Mouse (Mus musculus) stomach, embryonic 16.5 days (tissue): ENCODE data around the gene Scaf4. TPM values are rescaled to one million over a fixed set of nuclear protein-coding genes. Genes with fewer than 3 reads are reported as not detected.
"Not testable (repeated sequence)": the region's sequence is repeated elsewhere in the genome, so short reads cannot be mapped to it uniquely, and the experiment has no call there.

Experiments
- ATAC-seq: fragments of 200-750 bp; cut with Nextera tagmentation; 2 replicates; pipeline ENCODE4 v1.8.0; 2017; ENCODE audit warnings: moderate number of reproducible peaks, moderate TSS enrichment; ENCODE audit not compliant: insufficient read depth, low FRiP score
- H3K27ac ChIP-seq: fragments of 300-500 bp; sonication (generic); 2 replicates; pipeline ENCODE4 v1.5.1; 2014; ENCODE audit warnings: low read length
- H3K27me3 ChIP-seq: fragments of 300-500 bp; sonication (generic); 2 replicates; pipeline ENCODE4 v1.6.1; 2014; ENCODE audit warnings: low read length, control low read depth, mixed read lengths; ENCODE audit not compliant: control insufficient read depth, insufficient read depth
- H3K36me3 ChIP-seq: fragments of 300-500 bp; sonication (generic); 2 replicates; pipeline ENCODE4 v1.6.1; 2014; ENCODE audit warnings: low read length; ENCODE audit not compliant: control insufficient read depth, insufficient read depth
- H3K4me1 ChIP-seq: fragments of 300-500 bp; sonication (generic); 2 replicates; pipeline ENCODE4 v1.6.1; 2014; ENCODE audit warnings: low read length, control low read depth, mixed read lengths; ENCODE audit not compliant: control insufficient read depth, insufficient read depth
- H3K4me2 ChIP-seq: fragments of 300-500 bp; sonication (generic); 2 replicates; pipeline ENCODE4 v1.6.1; 2014; ENCODE audit warnings: low read depth, low read length, mixed read lengths
- H3K4me3 ChIP-seq: fragments of 300-500 bp; sonication (generic); replicated peaks from 2 replicates; pipeline ENCODE4 v1.5.1; 2014; ENCODE audit warnings: mild to moderate bottlenecking, low read length
- H3K9ac ChIP-seq: fragments of 300-500 bp; sonication (generic); 2 replicates; pipeline ENCODE4 v1.6.1; 2014; ENCODE audit warnings: low read length
- H3K9me3 ChIP-seq: fragments of 300-500 bp; sonication (generic); replicated peaks from 2 replicates; pipeline ENCODE4 v1.6.1; 2016; ENCODE audit warnings: low read length, control low read depth; ENCODE audit not compliant: control insufficient read depth
- WGBS: fragments of 180-500 bp; shearing (Covaris S2); extraction: QIAGEN DNeasy Blood & Tissue Kit; methylation state at CpG from one replicate; pipeline ENCODE4 v1.1.7; 2014; 5-methylcytosine and 5-hydroxymethylcytosine counted together
- polyA plus RNA-seq: library from polyadenylated mRNA; unstranded; fragments of >200 nt; fragmentation: Nextera tagmentation; extraction: Ambion mirVana; gene quantifications from 2 replicates; pipeline ENCODE4 v1.2.1, GENCODE M21; 2015

Gene Scaf4
- polyA plus RNA-seq, 1 experiment from 2014 or later, result 15.1 TPM

- no peak overlapping the region for H3K9ac ChIP-seq
- no peaks in the 10 kb centered on the region for H3K4me1 ChIP-seq
- H3K4me3 ChIP-seq, result no peak overlapping the region
- no peak overlapping the region for H3K27ac ChIP-seq
- H3K4me2 ChIP-seq, result no peak overlapping the region
- no peaks in the 10 kb centered on the region for H3K9me3 ChIP-seq
- peaks cover 7% of the 10 kb centered on the region for H3K36me3 ChIP-seq
- WGBS, result 85% methylated on average over 5 of the region's 5 CpGs
- no peak for ATAC-seq
- no peaks in the 10 kb centered on the region for H3K27me3 ChIP-seq
Observed at GRCm38 (mm10) chr16:90259623-90260022, 24.7 kb downstream of the Scaf4 start.

GRCm38 (mm10) chr16:90258950-90259349 lies 25.4 kb downstream of the Scaf4 start:
- no peak for ATAC-seq
- H3K4me3 ChIP-seq, result no peak overlapping the region
- peaks cover 7% of the 10 kb centered on the region for H3K36me3 ChIP-seq
- no peaks in the 10 kb centered on the region for H3K27me3 ChIP-seq
- H3K9ac ChIP-seq, result no peak overlapping the region
- H3K27ac ChIP-seq, result no peak overlapping the region
- no peaks in the 10 kb centered on the region for H3K4me1 ChIP-seq
- WGBS, result 79% methylated on average over 7 of the region's 7 CpGs
- H3K9me3 ChIP-seq, result no peaks in the 10 kb centered on the region
- H3K4me2 ChIP-seq, result no peak overlapping the region

- peaks cover 29% of the 10 kb centered on the region for H3K36me3 ChIP-seq
- H3K4me1 ChIP-seq, result no peaks in the 10 kb centered on the region
- no peak overlapping the region for H3K27ac ChIP-seq
- no peak overlapping the region for H3K4me3 ChIP-seq
- no peaks in the 10 kb centered on the region for H3K27me3 ChIP-seq
- 85% methylated on average over 2 of the region's 2 CpGs for whole genome bisulfite sequencing
- H3K4me2 ChIP-seq, result no peak overlapping the region
- no peak overlapping the region for H3K9ac ChIP-seq
- no peaks in the 10 kb centered on the region for H3K9me3 ChIP-seq
- ATAC-seq, result no peak
Observed at GRCm38 (mm10) chr16:90252521-90252920, 31.8 kb downstream of the Scaf4 start.

GRCm38 (mm10) chr16:90251256-90251655 lies 33.0 kb downstream of the Scaf4 start:
- H3K4me2 ChIP-seq, H3K4me3 ChIP-seq, H3K4me1 ChIP-seq, H3K9me3 ChIP-seq, H3K27ac ChIP-seq, H3K9ac ChIP-seq, ATAC-seq, H3K27me3 ChIP-seq: not testable (repeated sequence)
- H3K36me3 ChIP-seq, result peaks cover 35% of the 10 kb centered on the region
- 88% methylated on average over 3 of the region's 3 CpGs for whole genome bisulfite sequencing

GRCm38 (mm10) chr16:90250099-90250498 lies 34.2 kb downstream of the Scaf4 start:
- no peak overlapping the region for H3K27ac ChIP-seq
- H3K9ac ChIP-seq, result no peak overlapping the region
- H3K9me3 ChIP-seq, result no peaks in the 10 kb centered on the region
- H3K27me3 ChIP-seq, result no peaks in the 10 kb centered on the region
- 90% methylated on average over 7 of the region's 7 CpGs for WGBS
- H3K4me3 ChIP-seq, result no peak overlapping the region
- no peak for ATAC-seq
- H3K4me1 ChIP-seq, result no peaks in the 10 kb centered on the region
- H3K4me2 ChIP-seq, result no peak overlapping the region
- H3K36me3 ChIP-seq, result peaks cover 36% of the 10 kb centered on the region

GRCm38 (mm10) chr16:90242426-90243304 lies 41.6 kb downstream of the Scaf4 start:
- peaks cover 40% of the 10 kb centered on the region for H3K36me3 ChIP-seq
- H3K9me3 ChIP-seq, result no peaks in the 10 kb centered on the region
- H3K9ac ChIP-seq, result no peak overlapping the region
- no peak overlapping the region for H3K4me2 ChIP-seq
- no peak overlapping the region for H3K27ac ChIP-seq
- ATAC-seq, result no peak
- no peak overlapping the region for H3K4me3 ChIP-seq
- 72% methylated on average over 17 of the region's 17 CpGs for WGBS
- no peaks in the 10 kb centered on the region for H3K27me3 ChIP-seq
- H3K4me1 ChIP-seq, result no peaks in the 10 kb centered on the region

GRCm38 (mm10) chr16:90241875-90242274 lies 42.4 kb downstream of the Scaf4 start:
- no peaks in the 10 kb centered on the region for H3K4me1 ChIP-seq
- WGBS, result 77% methylated on average over 4 of the region's 4 CpGs
- no peak for ATAC-seq
- no peak overlapping the region for H3K4me2 ChIP-seq
- no peak overlapping the region for H3K27ac ChIP-seq
- no peaks in the 10 kb centered on the region for H3K27me3 ChIP-seq
- H3K36me3 ChIP-seq, result peaks cover 33% of the 10 kb centered on the region
- no peaks in the 10 kb centered on the region for H3K9me3 ChIP-seq
- no peak overlapping the region for H3K9ac ChIP-seq
- no peak overlapping the region for H3K4me3 ChIP-seq

- H3K9ac ChIP-seq, result no peak overlapping the region
- peaks cover 29% of the 10 kb centered on the region for H3K36me3 ChIP-seq
- H3K4me1 ChIP-seq, result no peaks in the 10 kb centered on the region
- 81% methylated on average over 6 of the region's 6 CpGs for WGBS
- no peak overlapping the region for H3K27ac ChIP-seq
- no peaks in the 10 kb centered on the region for H3K9me3 ChIP-seq
- no peak overlapping the region for H3K4me3 ChIP-seq
- ATAC-seq, result no peak
- H3K4me2 ChIP-seq, result no peak overlapping the region
- no peaks in the 10 kb centered on the region for H3K27me3 ChIP-seq
Observed at GRCm38 (mm10) chr16:90239128-90239746, 45.1 kb downstream of the Scaf4 start.

- Histone ChIP-seq H3K4me3 (no peak overlapping the region), H3K9me3 (no peaks in the 10 kb centered on the region), H3K27ac (no peak overlapping the region), H3K27me3 (no peaks in the 10 kb centered on the region), H3K36me3 (peaks cover 8% of the 10 kb centered on the region; the same call in 1 of the 2 replicates), H3K9ac (no peak overlapping the region), H3K4me2 (no peak overlapping the region), H3K4me1 (no peaks in the 10 kb centered on the region)
- 82% methylated on average over 3 of the region's 3 CpGs for WGBS
- no peak for ATAC-seq
Observed at GRCm38 (mm10) chr16:90235188-90235587, 49.1 kb downstream of the Scaf4 start.
